Mouse (Mus musculus) hindbrain, embryonic 15.5 days (tissue): ENCODE data around the gene Siva1. TPM values are rescaled to one million over a fixed set of nuclear protein-coding genes. Genes with fewer than 3 reads are reported as not detected.

ENCODE experiments used
- ATAC-seq: fragments of 200-750 bp; cut with Nextera tagmentation; 2 replicates; pipeline ENCODE4 v1.8.0; 2017; ENCODE audit warnings: low read depth, moderate number of reproducible peaks, moderate TSS enrichment; ENCODE audit not compliant: low FRiP score
- H3K27ac ChIP-seq: fragments of 300-500 bp; sonication (generic); replicated peaks from 2 replicates; pipeline ENCODE4 v1.5.1; 2015; ENCODE audit warnings: mild to moderate bottlenecking, inconsistent platforms
- H3K27me3 ChIP-seq: fragments of 300-500 bp; sonication (generic); 2 replicates; pipeline ENCODE4 v1.6.1; 2015; ENCODE audit warnings: control low read depth, inconsistent platforms
- H3K36me3 ChIP-seq: fragments of 300-500 bp; sonication (generic); 2 replicates; pipeline ENCODE4 v1.6.1; 2015; ENCODE audit warnings: control low read depth, inconsistent platforms
- H3K4me1 ChIP-seq: fragments of 300-500 bp; sonication (generic); replicated peaks from 2 replicates; pipeline ENCODE4 v1.6.1; 2015; ENCODE audit warnings: control low read depth, inconsistent platforms
- H3K4me2 ChIP-seq: fragments of 300-500 bp; sonication (generic); 2 replicates; pipeline ENCODE4 v1.6.1; 2015; ENCODE audit warnings: moderate library complexity, mild to moderate bottlenecking, inconsistent platforms
- H3K4me3 ChIP-seq: fragments of 300-500 bp; sonication (generic); 2 replicates; pipeline ENCODE4 v1.5.1; 2015; ENCODE audit warnings: mild to moderate bottlenecking, inconsistent platforms
- H3K9ac ChIP-seq: fragments of 300-500 bp; sonication (generic); 2 replicates; pipeline ENCODE4 v1.6.1; 2015; ENCODE audit warnings: inconsistent platforms
- H3K9me3 ChIP-seq: fragments of 300-500 bp; sonication (generic); 2 replicates; pipeline ENCODE4 v1.6.1; 2016; ENCODE audit warnings: control low read depth, inconsistent platforms
- WGBS: fragments of 180-500 bp; shearing (Covaris S2); methylation state at CpG from one replicate; pipeline ENCODE4 v1.1.7; 2015; 5-methylcytosine and 5-hydroxymethylcytosine counted together
- microRNA-seq: library from miRNA; unstranded; fragments of <30 nt; microRNA quantifications from one replicate; pipeline ENCODE4, GENCODE M21; 2016
- polyA plus RNA-seq: library from polyadenylated mRNA; unstranded; fragments of >200 nt; fragmentation: Nextera tagmentation; extraction: Ambion mirVana; gene quantifications from 2 replicates; pipeline ENCODE4 v1.2.1, GENCODE M21; 2015

Siva1 gene
- polyA plus RNA-seq, 1 experiment from 2014 or later, result 55.6 TPM

GRCm38 (mm10) chr12:112696806-112697425 lies 52.4 kb downstream of the Siva1 start:
- H3K27me3 ChIP-seq, result peaks cover 6% of the 10 kb centered on the region; the same call in 1 of the 2 replicates
- 76% methylated on average over 3 of the region's 3 CpGs for WGBS
- ATAC-seq, result no peak
- peaks cover 27% of the 10 kb centered on the region for H3K4me1 ChIP-seq
- H3K27ac ChIP-seq, result no peak overlapping the region
- H3K9me3 ChIP-seq, result no peaks in the 10 kb centered on the region
- no peak overlapping the region for H3K9ac ChIP-seq
- H3K4me3 ChIP-seq, result no peak overlapping the region
- H3K36me3 ChIP-seq, result no peaks in the 10 kb centered on the region
- no peak overlapping the region for H3K4me2 ChIP-seq

Small RNA genes lying within 50 kb of the gene (microRNA-seq; reads per million reads assigned to microRNA genes)
- not detected for gene Mir6939

Other genes with a start within 250 kb of the Siva1 start
- 0.09 and 0.18 TPM in 2 replicates for gene A530016L24Rik, start 155.2 kb upstream of the Siva1 start, polyA plus RNA-seq
- 78.4 and 84.4 TPM in 2 replicates for gene Tmem179, start 127.9 kb upstream of the Siva1 start, polyA plus RNA-seq
- 0.89 and 1.0 TPM in 2 replicates for gene Inf2, start 55.9 kb upstream of the Siva1 start, polyA plus RNA-seq
- 5.8 and 6.3 TPM in 2 replicates for gene Adssl1, start 24.6 kb upstream of the Siva1 start, polyA plus RNA-seq
- 150 and 159 TPM in 2 replicates for gene Akt1, start 30.2 kb downstream of the Siva1 start, polyA plus RNA-seq
- gene Zbtb42, start 34.1 kb downstream of the Siva1 start, polyA plus RNA-seq, result 2.3 and 4.2 TPM in 2 replicates
- gene Cep170b, start 75.8 kb downstream of the Siva1 start, polyA plus RNA-seq, result 45.7 and 48.8 TPM in 2 replicates
- 6.3 and 9.2 TPM in 2 replicates for gene Pld4, start 116.0 kb downstream of the Siva1 start, polyA plus RNA-seq
- 1.8 and 3.3 TPM in 2 replicates for gene Ahnak2, start 158.0 kb downstream of the Siva1 start, polyA plus RNA-seq
- 21.6 and 22.7 TPM in 2 replicates for gene Clba1, start 164.3 kb downstream of the Siva1 start, polyA plus RNA-seq
- gene Cdca4, start 184.7 kb downstream of the Siva1 start, polyA plus RNA-seq, result 37.3 and 44.6 TPM in 2 replicates
- gene Gpr132, start 223.5 kb downstream of the Siva1 start, polyA plus RNA-seq, result not detected in 2 replicates